Mouse (Mus musculus) cerebellum, postnatal 14 days (tissue): ENCODE measurements around the gene Tmem63c.

ENCODE experiments used
- DNase-seq, 2 experiments: peaks; one replicate each; pipeline ENCODE4 v3.0.0; 2021; ENCODE audit warnings: mixed read lengths in 2 of 2

Tmem63c gene

GRCm38 (mm10) chr12:87057066-87057465, 35.9 kb downstream of the Tmem63c start:
- no peak for DNase-seq

GRCm38 (mm10) chr12:87065446-87065845, 44.3 kb downstream of the Tmem63c start:
- DNase-seq, result peak; percentile 74 to 76

GRCm38 (mm10) chr12:87066429-87066828, 45.3 kb downstream of the Tmem63c start:
- peak in 1 of 2 experiments; percentile 26 for DNase-seq

- DNase-seq, result peak in 1 of 2 experiments; percentile 38
These were observed 49.4 kb downstream of the Tmem63c start for GRCm38 (mm10) chr12:87070520-87070919.

- DNase-seq, result no peak
These were observed 55.5 kb downstream of the Tmem63c start for GRCm38 (mm10) chr12:87076610-87077009.

GRCm38 (mm10) chr12:87082797-87083196, 61.7 kb downstream of the Tmem63c start:
- DNase-seq, result no peak

DNA sequence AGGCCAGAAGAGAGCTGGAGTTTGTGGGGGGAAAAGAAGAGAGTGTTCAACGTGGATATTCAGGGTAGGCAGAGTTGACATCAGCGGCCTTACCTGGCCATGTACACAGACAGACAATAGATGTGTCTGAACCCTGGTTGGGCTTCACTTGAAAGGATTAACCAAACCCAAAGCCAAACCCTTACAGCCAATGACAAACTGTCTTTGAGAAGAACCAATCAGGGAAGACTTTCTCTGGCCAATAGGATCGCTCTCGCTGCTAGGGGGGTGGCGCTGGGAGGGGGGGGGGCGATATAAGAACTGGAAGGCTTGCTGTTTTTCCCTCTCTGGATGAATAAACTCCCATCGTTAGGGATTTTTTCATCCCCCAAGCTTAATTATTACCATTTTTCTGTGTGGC, 66.1 kb downstream of the Tmem63c start:
- DNase-seq, result no peak

DNA sequence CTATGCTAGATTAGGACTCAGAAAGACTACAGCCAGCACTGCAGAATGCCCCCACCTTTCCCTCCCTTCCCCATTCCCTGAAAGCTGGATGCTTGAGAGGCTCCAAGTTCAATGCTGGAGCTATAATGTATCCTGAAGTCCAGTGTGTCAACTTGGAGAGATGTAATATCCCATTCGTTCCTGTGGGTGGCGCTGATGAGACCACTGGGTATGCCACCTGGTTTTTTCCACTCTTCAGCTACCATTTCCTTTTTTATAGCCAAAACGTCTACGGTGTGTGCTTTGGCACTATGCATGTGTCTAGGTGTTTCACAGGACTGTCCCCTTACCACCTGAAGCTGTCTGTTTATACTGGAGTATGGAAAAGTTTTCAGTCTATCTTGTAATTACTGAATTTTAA, 67.2 kb downstream of the Tmem63c start:
- DNase-seq, result peak in 1 of 2 experiments; percentile 64

DNA sequence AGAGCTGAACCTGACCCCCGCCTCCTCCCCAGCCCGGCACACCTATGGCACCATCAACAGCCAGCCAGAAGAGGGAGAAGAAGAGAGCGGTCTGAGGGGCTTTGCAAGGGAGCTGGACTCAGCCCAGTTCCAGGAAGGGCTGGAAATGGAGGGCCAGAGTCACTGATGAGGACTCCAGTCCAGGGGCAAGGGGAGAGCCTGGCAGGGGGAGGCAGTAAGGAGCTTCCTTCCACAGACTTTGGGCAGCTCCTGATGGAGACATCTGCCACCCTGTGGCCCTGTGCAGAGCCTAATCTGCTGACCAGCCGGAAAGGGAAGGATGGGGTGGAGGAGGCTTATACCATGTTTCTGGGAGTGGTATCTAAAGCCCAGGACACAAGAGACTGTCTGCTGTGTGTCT, 68.1 kb downstream of the Tmem63c start:
- no peak for DNase-seq

DNA sequence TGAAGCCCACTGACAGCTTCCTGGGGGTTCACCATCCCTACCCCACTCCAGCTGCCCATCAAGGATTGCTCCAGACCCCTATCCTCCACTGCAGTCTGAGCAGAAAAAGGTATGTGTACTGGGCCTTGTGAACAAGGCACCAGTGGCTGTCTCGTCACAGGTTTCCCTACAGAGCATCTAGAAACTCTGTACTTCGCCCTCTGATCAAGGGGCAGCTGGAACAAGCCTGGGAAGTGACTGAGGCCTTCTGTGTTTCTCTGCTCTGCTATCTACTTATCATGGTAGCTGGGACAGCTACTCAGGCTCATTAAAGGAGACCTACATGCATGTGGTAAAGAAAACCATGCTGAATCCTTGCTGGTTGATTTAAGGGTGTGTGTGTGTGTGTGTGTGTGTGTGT, 68.6 kb downstream of the Tmem63c start:
- DNase-seq, result no peak

DNA sequence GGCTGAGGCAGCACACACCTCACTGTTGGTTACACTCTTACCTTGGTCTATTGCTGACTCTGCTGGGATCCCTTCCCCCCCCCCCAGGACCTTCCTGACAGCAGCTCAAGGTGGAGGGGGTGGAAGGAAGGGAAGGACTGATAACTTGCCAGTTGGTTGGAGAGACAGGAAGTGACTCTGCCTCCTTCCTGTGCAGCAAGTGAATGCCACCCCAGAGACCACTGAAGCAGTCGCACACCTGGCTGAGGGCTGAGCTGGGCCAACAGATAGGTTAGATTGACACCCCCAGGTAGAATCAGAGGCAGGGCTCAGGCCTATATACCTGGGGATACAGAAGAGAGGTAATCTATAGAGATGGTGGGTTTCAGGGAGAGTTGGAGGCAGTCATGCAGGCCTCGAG, 70.8 kb downstream of the Tmem63c start:
- DNase-seq, result no peak

DNA sequence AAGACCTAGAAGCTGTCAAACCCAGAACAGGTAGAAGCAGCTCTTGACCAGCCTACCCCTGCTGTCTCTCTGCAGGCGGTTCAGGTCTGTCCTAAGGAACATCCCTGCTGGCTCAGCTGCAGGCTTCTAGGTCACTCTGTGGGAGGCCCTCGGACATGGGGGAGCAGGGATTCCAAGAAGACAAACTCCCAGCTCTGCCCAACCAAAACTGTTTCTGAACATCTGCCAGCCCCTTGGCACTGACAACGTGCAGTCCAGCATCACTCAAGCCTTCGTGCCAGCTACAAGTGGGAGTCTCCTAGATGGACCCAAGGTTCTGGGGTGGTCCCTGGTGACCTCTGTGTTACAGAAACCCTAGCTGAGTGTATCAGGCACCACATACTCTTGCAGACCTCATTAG, 72.1 kb downstream of the Tmem63c start:
- peak; percentile 35 to 53 for DNase-seq

DNA sequence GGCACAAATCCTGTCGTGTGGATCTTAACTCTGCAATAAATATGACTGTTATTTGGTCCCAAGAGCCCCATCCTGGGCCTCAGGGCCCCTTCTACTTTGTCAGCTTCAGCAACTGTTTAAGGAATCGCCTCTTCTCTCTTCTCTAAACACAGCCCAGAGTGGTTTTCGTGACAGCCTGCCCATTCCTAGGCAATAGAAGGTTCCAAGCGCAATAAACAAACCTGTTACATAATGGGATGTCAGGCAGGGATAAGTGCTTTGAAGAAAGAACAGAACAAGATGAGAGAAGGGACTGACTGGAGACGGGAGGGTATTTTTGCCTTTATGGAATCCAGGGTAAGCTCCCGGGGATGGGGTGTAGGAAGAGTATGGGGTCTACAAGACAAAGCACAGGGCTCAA, 72.5 kb downstream of the Tmem63c start:
- DNase-seq, result no peak

- DNase-seq, result peak in 1 of 2 experiments; percentile 42
These were observed 79.2 kb downstream of the Tmem63c start for GRCm38 (mm10) chr12:87100331-87100730.

- no peak for DNase-seq
These were observed 81.1 kb downstream of the Tmem63c start, which contains the start of gene Ngb for GRCm38 (mm10) chr12:87102165-87102631. Gene Ngb, minus strand, starts transcription at chr12:87102539.

- peak in 1 of 2 experiments; percentile 43 for DNase-seq
These were observed 82.3 kb downstream of the Tmem63c start for GRCm38 (mm10) chr12:87103471-87103870.

GRCm38 (mm10) chr12:87104796-87105195, 83.7 kb downstream of the Tmem63c start:
- DNase-seq, result peak in 1 of 2 experiments; percentile 59

DNA sequence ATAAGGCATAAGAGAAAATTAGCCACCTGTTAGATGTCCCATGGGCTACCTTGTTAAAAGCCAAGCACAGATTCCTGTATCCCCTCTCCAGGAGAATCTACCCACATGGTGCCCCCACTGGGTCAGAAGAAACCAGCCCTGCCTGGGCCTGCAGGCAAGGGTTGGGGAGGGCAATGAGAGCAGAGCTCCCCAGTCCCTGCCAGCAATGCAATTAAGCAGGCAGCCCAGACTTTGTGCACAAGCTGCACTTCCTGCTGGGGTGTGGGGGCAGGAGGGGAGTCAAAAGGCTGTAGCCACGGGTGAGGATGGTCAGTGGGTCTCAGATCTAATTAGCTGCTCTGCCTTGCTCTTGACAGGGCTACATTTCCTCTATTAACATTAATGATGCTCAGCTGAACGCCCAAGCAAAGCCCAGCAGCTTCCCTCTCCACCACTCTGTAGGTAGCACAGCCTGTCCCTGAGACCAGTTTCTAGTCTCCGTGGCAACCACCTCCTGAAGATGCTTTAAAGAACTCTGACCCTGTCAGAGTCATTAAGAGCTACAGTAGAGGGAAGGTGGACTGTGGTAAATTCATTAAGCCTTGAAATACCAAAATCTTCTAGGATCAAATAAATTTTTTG, 86.3 kb downstream of the Tmem63c start:
- DNase-seq, result peak; percentile 54 to 56

- no peak for DNase-seq
These were observed 100.9 kb downstream of the Tmem63c start for GRCm38 (mm10) chr12:87121918-87122589.

- DNase-seq, result no peak
These were observed 106.1 kb downstream of the Tmem63c start for GRCm38 (mm10) chr12:87127256-87127655.

- no peak for DNase-seq
These were observed 109.1 kb downstream of the Tmem63c start for GRCm38 (mm10) chr12:87130224-87130623.

DNA sequence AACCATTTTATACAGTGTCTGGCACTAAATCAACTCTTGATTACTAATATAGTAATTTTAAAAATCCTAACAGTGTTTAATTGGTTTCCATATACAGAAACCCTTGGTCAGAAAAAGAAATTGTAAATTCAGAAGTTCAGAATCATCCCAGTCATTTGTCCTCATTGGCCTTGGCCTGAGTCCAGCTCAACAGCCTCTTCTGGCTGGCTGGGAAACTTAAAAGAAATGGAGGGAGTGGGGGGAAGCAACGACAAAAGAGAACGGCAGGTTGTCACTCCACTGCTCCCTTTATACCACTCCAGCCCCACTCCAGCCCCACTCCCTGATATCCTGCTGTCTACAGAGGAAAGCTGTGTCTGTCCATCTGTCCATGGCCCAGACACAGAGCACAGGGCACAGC, 110.0 kb downstream of the Tmem63c start:
- DNase-seq, result peak in 1 of 2 experiments; percentile 35

DNA sequence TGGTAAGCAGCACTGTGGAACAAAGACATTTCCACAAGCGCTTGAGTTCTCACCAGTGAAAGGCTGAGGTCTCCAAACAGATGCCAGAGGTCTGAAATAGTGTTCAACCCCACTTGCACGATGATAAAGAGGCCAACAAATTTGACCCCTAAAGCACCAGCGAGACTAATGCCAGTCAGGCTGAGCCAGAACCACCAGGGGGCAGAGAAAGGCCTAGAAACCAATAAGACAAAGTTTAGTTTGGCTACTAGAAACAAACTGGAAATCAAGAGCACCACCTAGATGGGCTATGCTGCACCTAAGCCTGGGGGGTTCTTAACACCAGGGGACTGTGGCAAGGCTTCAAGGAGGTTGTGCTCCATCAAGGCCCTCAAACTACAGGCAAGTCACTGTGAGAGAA, 110.5 kb downstream of the Tmem63c start:
- DNase-seq, result peak in 1 of 2 experiments; percentile 47

DNA sequence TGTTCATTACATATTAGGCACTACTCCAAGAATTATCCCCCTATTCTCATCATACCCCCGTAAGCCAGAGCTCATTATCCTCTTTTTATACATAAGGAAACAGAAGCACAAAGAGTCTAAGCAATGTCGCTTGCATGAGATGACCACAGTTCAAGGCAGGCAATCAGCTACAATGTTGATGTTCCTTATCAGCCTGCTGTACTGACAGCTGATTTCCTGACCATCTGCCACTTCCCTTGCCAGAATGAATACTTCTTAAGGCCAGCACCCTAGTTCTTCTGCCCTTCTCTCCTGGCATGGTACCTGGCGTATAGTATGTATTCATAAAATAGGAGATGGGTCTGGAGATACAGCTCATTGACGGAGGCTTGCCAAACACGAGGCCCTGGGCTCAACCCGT, 111.1 kb downstream of the Tmem63c start:
- DNase-seq, result no peak
